Mouse (Mus musculus): Measurements from ENCODE around the gene Prepl.

Gene Prepl

GRCm38 (mm10) chr17:85071088-85071775, 18.8 kb downstream of the Prepl start:
- DNase-seq (ENCODE audit: low read depth, low spot score), result no peak

GRCm38 (mm10) chr17:85070658-85071057, 19.4 kb downstream of the Prepl start:
- no peak for DNase-seq (ENCODE audit: low read depth, low spot score)

GRCm38 (mm10) chr17:85067331-85067730, 22.7 kb downstream of the Prepl start:
- DNase-seq (ENCODE audit: low read depth, low spot score), result no peak

GRCm38 (mm10) chr17:85063560-85063959, 26.5 kb downstream of the Prepl start:
- DNase-seq (ENCODE audit: low read depth, low spot score), result no peak

- DNase-seq (ENCODE audit: low read depth, low spot score), result no peak
These were observed 30.9 kb downstream of the Prepl start for GRCm38 (mm10) chr17:85059136-85059535.

GRCm38 (mm10) chr17:85058276-85058675, 31.8 kb downstream of the Prepl start:
- DNase-seq (ENCODE audit: low read depth, low spot score), result no peak

- DNase-seq (ENCODE audit: low read depth, low spot score), result no peak
These were observed 41.7 kb downstream of the Prepl start for GRCm38 (mm10) chr17:85048379-85048778.

- no peak for DNase-seq (ENCODE audit: low read depth, low spot score)
These were observed 44.9 kb downstream of the Prepl start for GRCm38 (mm10) chr17:85045160-85045559.

GRCm38 (mm10) chr17:85044466-85044865, 45.6 kb downstream of the Prepl start:
- DNase-seq (ENCODE audit: low read depth, low spot score), result no peak

GRCm38 (mm10) chr17:85043404-85043816, 46.6 kb downstream of the Prepl start:
- no peak for DNase-seq (ENCODE audit: low read depth, low spot score)

GRCm38 (mm10) chr17:85042419-85042818, 47.6 kb downstream of the Prepl start:
- DNase-seq (ENCODE audit: low read depth, low spot score), result no peak

GRCm38 (mm10) chr17:85040913-85041312, 49.1 kb downstream of the Prepl start:
- DNase-seq (ENCODE audit: low read depth, low spot score), result no peak

GRCm38 (mm10) chr17:85038761-85039160, 51.3 kb downstream of the Prepl start:
- DNase-seq (ENCODE audit: low read depth, low spot score), result no peak

GRCm38 (mm10) chr17:85038311-85038710, 51.7 kb downstream of the Prepl start:
- DNase-seq (ENCODE audit: low read depth, low spot score), result no peak

- no peak for DNase-seq (ENCODE audit: low read depth, low spot score)
These were observed 52.2 kb downstream of the Prepl start for GRCm38 (mm10) chr17:85037855-85038254.

GRCm38 (mm10) chr17:85034068-85034467, 56.0 kb downstream of the Prepl start:
- no peak for DNase-seq (ENCODE audit: low read depth, low spot score)

- DNase-seq (ENCODE audit: low read depth, low spot score), result no peak
These were observed 57.0 kb downstream of the Prepl start for GRCm38 (mm10) chr17:85033087-85033486.

- no peak for DNase-seq (ENCODE audit: low read depth, low spot score)
These were observed 59.4 kb downstream of the Prepl start for GRCm38 (mm10) chr17:85030651-85031050.

- no peak for DNase-seq (ENCODE audit: low read depth, low spot score)
These were observed 61.2 kb downstream of the Prepl start for GRCm38 (mm10) chr17:85028797-85029196.

GRCm38 (mm10) chr17:85028093-85028739, 61.8 kb downstream of the Prepl start, which contains the start of gene Slc3a1:
Gene Slc3a1 (plus strand): TSS chr17:85028376.
- no peak for DNase-seq (ENCODE audit: low read depth, low spot score)

GRCm38 (mm10) chr17:85027247-85027646, 62.8 kb downstream of the Prepl start:
- no peak for DNase-seq (ENCODE audit: low read depth, low spot score)

GRCm38 (mm10) chr17:85026436-85026835, 63.6 kb downstream of the Prepl start:
- no peak for DNase-seq (ENCODE audit: low read depth, low spot score)

- DNase-seq (ENCODE audit: low read depth, low spot score), result no peak
These were observed 64.9 kb downstream of the Prepl start for GRCm38 (mm10) chr17:85025151-85025550.
